Mouse (Mus musculus) liver, adult 2 months (tissue): Measurements from ENCODE around the gene Rpgrip1.

Source experiments
- CTCF ChIP-seq: fragments of 200-500 bp; IDR thresholded peaks from 2 replicates; pipeline ENCODE4 v1.5.1; 2011; ENCODE audit warnings: low read depth, low read length, control low read depth
- POLR2A ChIP-seq: fragments of 200-500 bp; IDR thresholded peaks from 2 replicates; pipeline ENCODE4 v1.6.1; 2011; ENCODE audit warnings: low read length, control low read depth; ENCODE audit not compliant: insufficient read depth; ENCODE audit errors: extremely low read depth

GRCm38 (mm10) chr14:52071599-52072137, 38.8 kb upstream of the Rpgrip1 start:
- TF ChIP-seq POLR2A (no peak), CTCF (no peak)
